Mouse (Mus musculus) lung, postnatal 0 days (tissue): ENCODE results near the gene Aspscr1. TPM values are rescaled to one million over a fixed set of nuclear protein-coding genes. Genes with fewer than 3 reads are reported as not detected.
A peak's percentile ranks its signal among the peaks of the same experiment; 100 is the strongest.
"Not testable (repeated sequence)": the region's sequence is repeated elsewhere in the genome, so short reads cannot be mapped to it uniquely, and the experiment has no call there.

Source experiments
- ATAC-seq: fragments of 200-750 bp; cut with Nextera tagmentation; 2 replicates; pipeline ENCODE4 v1.8.0; 2017; ENCODE audit warnings: moderate library complexity
- DNase-seq: peaks from one replicate; pipeline ENCODE4 v3.0.0-alpha.2; 2016; ENCODE audit warnings: low spot score
- H3K27ac ChIP-seq: fragments of 300-500 bp; sonication (generic); 2 replicates; pipeline ENCODE4 v1.5.1; 2014; ENCODE audit warnings: antibody characterized with exemption, mild to moderate bottlenecking, low read length, mixed read lengths
- H3K27me3 ChIP-seq: fragments of 300-500 bp; sonication (generic); replicated peaks from 2 replicates; pipeline ENCODE4 v1.6.1; 2014; ENCODE audit warnings: low read length, mixed read lengths; ENCODE audit not compliant: insufficient read depth
- H3K36me3 ChIP-seq: fragments of 300-500 bp; sonication (generic); 2 replicates; pipeline ENCODE4 v1.6.1; 2014; ENCODE audit warnings: low read length, mixed read lengths; ENCODE audit not compliant: insufficient read depth
- H3K4me1 ChIP-seq: fragments of 300-500 bp; sonication (generic); 2 replicates; pipeline ENCODE4 v1.6.1; 2014; ENCODE audit warnings: antibody characterized with exemption, low read depth, low read length, mixed read lengths; ENCODE audit not compliant: insufficient read depth
- H3K4me2 ChIP-seq: fragments of 300-500 bp; sonication (generic); replicated peaks from 2 replicates; pipeline ENCODE4 v1.6.1; 2014; ENCODE audit warnings: low read depth, mild to moderate bottlenecking, low read length, moderate library complexity, mixed read lengths
- H3K4me3 ChIP-seq: fragments of 300-500 bp; sonication (generic); 2 replicates; pipeline ENCODE4 v1.5.1; 2014; ENCODE audit warnings: low read depth, low read length
- H3K9ac ChIP-seq: fragments of 300-500 bp; sonication (generic); replicated peaks from 2 replicates; pipeline ENCODE4 v1.6.1; 2014; ENCODE audit warnings: low read depth, mild to moderate bottlenecking
- H3K9me3 ChIP-seq: fragments of 300-500 bp; sonication (generic); 2 replicates; pipeline ENCODE4 v1.6.1; 2016; ENCODE audit warnings: low read length, mixed read lengths
- CTCF ChIP-seq: IDR thresholded peaks from 2 replicates; pipeline ENCODE4 v1.5.1; 2016; ENCODE audit warnings: antibody characterized with exemption, mild to moderate bottlenecking
- EP300 ChIP-seq: IDR thresholded peaks from 2 replicates; pipeline ENCODE4 v1.6.1; 2016; ENCODE audit warnings: antibody characterized with exemption, mild to moderate bottlenecking, control low read depth
- WGBS: fragments of 180-500 bp; shearing (Covaris S2); extraction: QIAGEN DNeasy Blood & Tissue Kit; methylation state at CpG from one replicate; pipeline ENCODE4 v1.1.7; 2014; 5-methylcytosine and 5-hydroxymethylcytosine counted together
- polyA plus RNA-seq: library from polyadenylated mRNA; unstranded; fragments of >200 nt; fragmentation: Nextera tagmentation; extraction: Ambion mirVana; gene quantifications from 2 replicates; pipeline ENCODE4 v1.2.1, GENCODE M21; 2015

The Aspscr1 gene
- polyA plus RNA-seq, 1 experiment from 2014 or later: 129 TPM

DNA sequence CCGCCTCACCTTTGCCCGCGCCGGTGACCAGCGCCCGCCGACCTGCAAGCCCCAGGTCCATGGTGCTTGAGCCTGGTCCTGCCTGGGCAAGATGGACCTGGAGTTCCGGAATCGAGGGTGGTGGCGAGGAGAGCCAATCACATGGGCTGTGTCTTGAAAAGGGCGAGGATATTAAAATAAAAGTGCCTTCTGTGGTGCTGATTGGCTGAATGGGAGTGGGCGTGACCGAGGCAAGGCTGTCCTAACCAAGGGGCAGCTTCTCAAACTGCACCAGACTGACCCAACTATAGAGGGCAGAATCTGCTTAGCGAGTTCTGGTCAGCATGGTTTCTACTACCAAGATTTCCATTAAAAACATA lies 54.4 kb downstream of the Aspscr1 start, which contains the start of gene Dcxr:
Gene Dcxr, minus strand, starts transcription at position 113 of the 359 bp plus-strand sequence.
- Histone ChIP-seq H3K9me3 (no peaks in the 10 kb centered on the region), H3K27ac (peak within 1 kb of the TSS; percentile 85), H3K27me3 (no peaks in the 10 kb centered on the region), H3K9ac (peak within 1 kb of the TSS; percentile 58), H3K4me1 (peaks cover 8% of the 10 kb centered on the region; the same call in 1 of the 2 replicates), H3K4me2 (peak within 1 kb of the TSS; percentile 78), H3K36me3 (no peaks in the 10 kb centered on the region), H3K4me3 (peak within 1 kb of the TSS; percentile 52)
- TF ChIP-seq EP300 (no peak), CTCF (peak; percentile 72)
- whole genome bisulfite sequencing: 1% methylated on average over 14 of the region's 14 CpGs
- ATAC-seq: peak; percentile 89
- peak; percentile 99 for DNase-seq

DNA sequence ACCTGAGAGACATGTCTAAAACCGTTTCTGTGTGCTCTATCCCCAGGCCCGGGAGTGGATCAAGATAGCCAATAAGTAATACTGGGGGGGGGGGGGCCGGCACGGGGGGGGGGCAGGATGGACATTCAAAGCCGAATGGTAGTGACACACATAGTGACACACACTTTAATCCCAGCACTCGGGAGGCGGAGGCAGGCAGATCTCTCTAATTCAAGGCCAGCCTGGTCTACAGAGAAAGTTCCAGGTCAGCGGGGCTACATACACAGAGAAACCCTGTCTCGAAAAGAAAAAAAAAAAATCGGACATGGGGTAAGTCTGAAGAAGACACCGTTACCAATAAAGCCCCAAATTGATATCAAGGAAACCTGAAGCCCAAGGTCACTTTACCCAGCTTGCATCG lies 54.8 kb downstream of the Aspscr1 start:
- Histone ChIP-seq H3K36me3 (no peaks in the 10 kb centered on the region), H3K4me1 (peaks cover 6% of the 10 kb centered on the region; the same call in 1 of the 2 replicates), H3K9me3 (no peaks in the 10 kb centered on the region), H3K4me3 (no peak overlapping the region), H3K27ac (peak overlapping the region; percentile 59; the same call in 1 of the 2 replicates), H3K9ac (no peak overlapping the region), H3K4me2 (no peak overlapping the region), H3K27me3 (no peaks in the 10 kb centered on the region)
- DNase-seq (peak; percentile 4), ATAC-seq (no peak)
- TF ChIP-seq EP300 (no peak), CTCF (no peak)
- WGBS: 55% methylated on average over 12 of the region's 12 CpGs

DNA sequence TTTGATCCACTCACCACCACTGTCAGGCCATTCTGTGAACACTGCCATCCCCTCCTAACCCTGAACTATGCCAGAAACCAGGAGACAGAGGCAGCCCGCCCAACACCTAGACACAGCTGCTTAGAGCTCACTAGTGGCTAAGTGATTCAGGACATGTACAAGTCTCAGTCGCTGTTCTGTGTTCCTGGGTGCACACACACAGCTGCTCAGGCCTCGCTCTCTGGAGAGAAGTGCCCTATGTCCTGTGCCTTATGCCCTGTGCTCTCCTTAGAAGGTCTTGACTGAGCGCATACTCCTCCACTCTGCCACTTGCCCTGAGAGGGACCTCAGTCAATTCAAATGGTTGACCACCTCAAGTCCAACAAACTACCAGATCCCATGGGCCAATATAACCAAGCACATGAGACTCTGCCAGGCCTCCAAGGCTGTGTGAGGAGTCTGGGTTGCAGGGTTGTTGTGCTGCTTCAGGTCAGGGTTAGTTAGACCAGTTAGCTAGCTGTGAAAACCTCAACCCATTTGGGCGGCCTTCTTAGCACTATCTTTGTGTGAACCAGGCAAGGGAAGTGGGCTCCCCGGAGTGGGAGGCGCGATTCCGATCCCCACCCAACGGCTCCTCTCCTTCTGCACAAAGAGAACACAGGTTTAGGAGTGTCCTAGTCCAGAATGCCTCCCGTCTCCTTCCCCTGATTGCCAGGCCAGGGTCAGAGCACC lies 55.9 kb downstream of the Aspscr1 start:
- Histone ChIP-seq H3K4me2 (no peak overlapping the region), H3K9ac (no peak overlapping the region)
- TF ChIP-seq CTCF (no peak), EP300 (no peak)

DNA sequence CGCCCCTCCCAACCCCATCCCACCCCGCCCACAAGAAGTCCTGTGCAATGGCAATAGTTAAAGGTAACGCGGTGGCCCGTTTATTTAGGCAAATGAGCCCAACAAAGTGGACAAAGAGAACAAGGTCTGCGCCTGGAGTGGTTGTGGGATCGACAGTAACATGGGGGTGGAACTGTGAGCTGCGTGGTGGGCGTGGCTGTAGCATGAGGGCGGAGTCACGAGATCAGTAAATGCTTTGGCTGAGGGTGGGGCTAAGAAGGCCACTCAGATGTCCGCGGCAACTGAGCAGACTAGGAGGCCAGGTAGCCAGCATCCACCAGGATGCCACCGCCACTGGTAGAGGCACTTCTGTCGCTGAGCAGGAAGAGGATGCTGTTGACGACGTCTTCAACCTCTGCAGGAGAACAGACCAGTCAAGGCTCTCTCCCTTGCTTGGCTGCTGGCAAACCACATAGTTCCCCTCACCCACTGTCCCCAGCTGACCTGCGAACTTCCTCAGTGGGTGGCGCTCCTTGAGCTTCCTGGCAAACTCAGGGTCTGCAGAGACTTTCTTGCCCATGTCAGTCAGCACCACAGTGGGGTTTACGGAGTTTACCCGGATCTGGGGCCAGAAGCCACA lies 56.8 kb downstream of the Aspscr1 start:
- WGBS: 2% methylated on average over 17 of the region's 21 CpGs
- peak; percentile 91 for DNase-seq
- not testable (repeated sequence) for H3K9ac ChIP-seq, H3K4me3 ChIP-seq, H3K36me3 ChIP-seq, H3K4me2 ChIP-seq, H3K27me3 ChIP-seq, H3K9me3 ChIP-seq
- H3K27ac ChIP-seq: 0 out of 2 replicates have a peak overlapping the region, but pooled peaks have one; percentile 59
- H3K4me1 ChIP-seq: peaks cover 11% of the 10 kb centered on the region; the same call in 1 of the 2 replicates
- peak; percentile 44 for ATAC-seq

More for the DNA sequence above, 55.9 kb downstream of the Aspscr1 start:
- Histone ChIP-seq H3K27me3 (no peaks in the 10 kb centered on the region), H3K36me3 (no peaks in the 10 kb centered on the region), H3K4me1 (peaks cover 11% of the 10 kb centered on the region; the same call in 1 of the 2 replicates), H3K9me3 (no peaks in the 10 kb centered on the region), H3K27ac (peak overlapping the region; percentile 59), H3K4me3 (no peak overlapping the region)
- WGBS: 74% methylated on average over 11 of the region's 11 CpGs
- ATAC-seq (no peak), DNase-seq (no peak)

DNA sequence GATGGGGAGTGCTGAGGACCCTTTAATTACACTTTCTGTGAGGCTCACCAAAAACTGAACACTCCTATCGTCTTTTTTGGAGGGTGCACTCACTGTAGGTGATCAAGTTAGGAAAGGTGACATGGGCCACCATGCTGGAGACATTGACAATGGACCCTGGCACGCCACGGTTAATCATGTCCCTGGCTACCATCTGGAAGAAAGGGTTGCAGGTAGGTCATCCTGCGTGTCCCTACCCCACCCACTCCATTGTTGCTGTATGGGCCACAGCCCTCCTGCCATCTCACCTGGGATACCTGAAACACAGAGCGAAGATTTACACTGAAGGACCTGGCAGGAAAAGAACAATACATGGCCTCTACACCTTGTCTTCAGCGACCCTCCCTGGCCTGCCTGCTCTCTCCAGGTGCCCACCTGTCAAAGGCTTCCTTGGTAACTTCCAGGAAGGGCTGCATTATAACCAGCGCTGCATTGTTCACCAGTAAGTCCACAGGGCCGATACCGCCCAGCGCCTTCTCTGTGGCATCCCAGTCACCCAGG lies 57.6 kb downstream of the Aspscr1 start:
- Histone ChIP-seq H3K9ac (peak overlapping the region; percentile 32; the same call in 1 of the 2 replicates), H3K27me3 (no peaks in the 10 kb centered on the region), H3K4me2 (peak overlapping the region; percentile 34; the same call in 1 of the 2 replicates), H3K36me3 (no peaks in the 10 kb centered on the region), H3K27ac (peak overlapping the region; percentile 82), H3K4me3 (no peak overlapping the region), H3K9me3 (no peaks in the 10 kb centered on the region), H3K4me1 (peaks cover 11% of the 10 kb centered on the region; the same call in 1 of the 2 replicates)
- no peak for ATAC-seq
- WGBS: 88% methylated on average over 10 of the region's 10 CpGs
- DNase-seq: no peak
- TF ChIP-seq EP300 (no peak), CTCF (no peak)

DNA sequence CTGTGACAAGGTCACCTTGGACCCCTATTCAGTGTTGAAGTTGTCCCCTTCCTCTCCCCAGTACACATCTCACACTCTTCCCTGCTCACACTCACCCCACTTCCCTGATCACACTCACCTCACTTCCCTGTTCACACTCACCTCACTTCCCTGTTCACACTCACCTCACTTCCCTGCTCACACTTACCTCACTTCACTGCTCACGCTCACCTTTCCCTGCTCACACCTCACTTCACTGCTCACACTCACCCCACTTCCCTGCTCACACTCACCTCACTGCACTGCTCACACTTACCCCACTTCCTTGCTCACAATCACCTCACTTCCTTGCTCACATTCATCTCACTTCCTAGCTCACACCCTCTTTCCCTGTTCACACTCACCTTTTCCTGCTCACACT lies 58.6 kb downstream of the Aspscr1 start:
- peaks cover 9% of the 10 kb centered on the region; the same call in 1 of the 2 replicates for H3K4me1 ChIP-seq
- ATAC-seq (no peak), DNase-seq (no peak)
- peak overlapping the region; percentile 82 for H3K27ac ChIP-seq
- 86% methylated on average over 1 of the region's 1 CpGs for WGBS
- no peaks in the 10 kb centered on the region for H3K27me3 ChIP-seq
- H3K9me3 ChIP-seq: no peaks in the 10 kb centered on the region
- H3K9ac ChIP-seq: no peak overlapping the region; the same call in 1 of the 2 replicates
- TF ChIP-seq CTCF (no peak), EP300 (no peak)
- H3K36me3 ChIP-seq: no peaks in the 10 kb centered on the region
- H3K4me3 ChIP-seq: no peak overlapping the region
- peak overlapping the region; percentile 34 for H3K4me2 ChIP-seq
